Mouse (Mus musculus) cerebellum, adult 2 months (tissue): ENCODE data around the gene Car9. TPM values are rescaled to one million over a fixed set of nuclear protein-coding genes. Genes with fewer than 3 reads are reported as not detected.

Experiments used
- DNase-seq, 2 experiments: peaks; one replicate each; pipeline ENCODE4 v3.0.0; 2021
- H3K27ac ChIP-seq: fragments of 200-500 bp; 2 replicates; pipeline ENCODE4 v1.5.1; 2012; ENCODE audit warnings: low read length, control low read depth, inconsistent platforms; ENCODE audit not compliant: insufficient read depth
- H3K27me3 ChIP-seq: fragments of 200-500 bp; 2 replicates; pipeline ENCODE4 v1.6.1; 2012; ENCODE audit warnings: inconsistent platforms, mild to moderate bottlenecking, low read length, moderate library complexity; ENCODE audit not compliant: control insufficient read depth, insufficient read depth
- H3K4me1 ChIP-seq: fragments of 200-500 bp; 2 replicates; pipeline ENCODE4 v1.6.1; 2011; ENCODE audit warnings: low read length; ENCODE audit not compliant: control insufficient read depth, insufficient read depth
- H3K4me3 ChIP-seq: fragments of 200-500 bp; replicated peaks from 2 replicates; pipeline ENCODE3; 2011; ENCODE audit warnings: mild to moderate bottlenecking, low read depth, low read length, control low read depth; ENCODE audit not compliant: insufficient read depth
- CTCF ChIP-seq: fragments of 200-500 bp; IDR thresholded peaks from 2 replicates; pipeline ENCODE4 v1.5.1; 2011; ENCODE audit warnings: low read depth, mild to moderate bottlenecking, control low read depth, low read length, moderate library complexity, borderline replicate concordance; ENCODE audit not compliant: insufficient read depth
- POLR2A ChIP-seq: fragments of 200-500 bp; IDR thresholded peaks from 2 replicates; pipeline ENCODE4 v1.6.1; 2011; ENCODE audit warnings: low read length, control low read depth, borderline replicate concordance; ENCODE audit not compliant: insufficient read depth
- WGBS: fragments of 180-500 bp; shearing (Covaris S2); methylation state at CpG from one replicate; pipeline ENCODE4 v1.1.7; 2018; 5-methylcytosine and 5-hydroxymethylcytosine counted together
- polyA plus RNA-seq: library from polyadenylated mRNA; depleted of rRNA; stranded (reverse); fragments of >200 nt; gene quantifications from 2 replicates; pipeline ENCODE4 v1.2.3, GENCODE M21; 2012; rRNA removed

Gene Car9
- polyA plus RNA-seq, 1 experiment, result 15.8 TPM

DNA sequence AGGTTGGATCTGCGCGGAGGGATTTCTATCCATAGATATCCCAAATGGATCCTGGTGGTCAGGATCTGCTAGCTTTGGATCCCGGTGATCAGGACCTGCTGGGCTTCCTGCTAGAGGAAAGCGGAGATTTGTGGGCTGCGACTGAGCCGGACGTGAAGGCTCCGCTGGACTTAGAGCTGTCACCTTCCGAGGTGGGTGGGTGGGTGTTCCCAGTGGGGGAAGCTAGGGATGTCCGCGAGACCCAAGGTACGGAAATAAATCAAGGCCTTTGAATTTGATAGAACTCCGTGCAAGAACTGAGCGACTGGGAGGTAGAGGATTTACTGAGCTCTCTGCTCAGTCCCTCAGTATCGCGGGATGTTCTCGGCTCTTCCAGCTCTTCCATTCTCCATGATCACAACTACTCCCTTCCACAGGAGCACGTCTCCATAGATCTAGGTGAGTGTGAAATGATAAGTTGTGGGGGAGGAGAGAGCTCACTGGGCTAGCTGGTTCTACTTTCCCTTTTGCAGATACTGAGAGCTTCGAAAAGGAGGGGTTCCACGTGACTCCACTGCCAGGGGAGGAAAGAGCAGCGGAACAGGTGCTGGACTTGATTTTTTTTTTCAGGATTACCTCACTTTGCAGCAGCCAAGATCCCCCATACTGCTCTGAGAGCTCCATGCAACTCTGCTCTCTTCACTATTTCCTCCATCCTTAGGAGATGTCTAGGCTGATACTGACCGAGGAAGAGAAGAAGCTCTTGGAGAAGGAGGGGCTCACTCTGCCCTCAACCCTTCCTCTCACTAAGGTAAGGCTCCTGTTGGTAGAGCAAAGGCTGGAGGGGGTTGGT is 56.2 kb downstream of the Car9 start:
- Histone ChIP-seq H3K27me3 (no peaks in the 10 kb centered on the region), H3K4me1 (peaks cover 19% of the 10 kb centered on the region), H3K4me3 (peak overlapping the region; percentile 86), H3K27ac (peak overlapping the region; percentile 33; the same call in 1 of the 2 replicates)
- DNase-seq, result no peak
- WGBS, result 3% methylated on average over 22 of the region's 22 CpGs
- no peak for TF ChIP-seq POLR2A
- TF ChIP-seq CTCF, result no peak

Other genes starting within 250 kb of the Car9 start
- gene Atp8b5, start 239.8 kb upstream of the Car9 start, polyA plus RNA-seq, result 1.0 and 1.4 TPM in 2 replicates
- 63.0 and 65.8 TPM in 2 replicates for gene Rusc2, start 125.0 kb upstream of the Car9 start, polyA plus RNA-seq
- gene Fam166b, start 77.8 kb upstream of the Car9 start, polyA plus RNA-seq, result 0.87 and 2.0 TPM in 2 replicates
- 51.2 and 56.3 TPM in 2 replicates for gene Tesk1, start 65.0 kb upstream of the Car9 start, polyA plus RNA-seq
- gene Cd72, start 52.3 kb upstream of the Car9 start, polyA plus RNA-seq, result 0.74 and 0.84 TPM in 2 replicates
- gene Sit1, start 23.2 kb upstream of the Car9 start, polyA plus RNA-seq, result not detected in 2 replicates
- gene Ccdc107, start 14.1 kb upstream of the Car9 start, polyA plus RNA-seq, result 133 and 137 TPM in 2 replicates
- gene Arhgef39, start 7.3 kb upstream of the Car9 start, polyA plus RNA-seq, result 2.8 and 3.2 TPM in 2 replicates
- gene Tpm2, start 16.8 kb downstream of the Car9 start, polyA plus RNA-seq, result 18.0 and 21.1 TPM in 2 replicates
- gene Creb3, start 55.4 kb downstream of the Car9 start, polyA plus RNA-seq, result 70.4 and 71.2 TPM in 2 replicates
- 48.8 and 53.9 TPM in 2 replicates for gene Tln1, start 55.7 kb downstream of the Car9 start, polyA plus RNA-seq
- gene Rgp1, start 71.7 kb downstream of the Car9 start, polyA plus RNA-seq, result 30.3 and 39.2 TPM in 2 replicates
- gene Gba2, start 71.9 kb downstream of the Car9 start, polyA plus RNA-seq, result 79.8 and 80.0 TPM in 2 replicates
- gene Msmp, start 77.5 kb downstream of the Car9 start, polyA plus RNA-seq, result not detected in 2 replicates
- gene Npr2, start 125.0 kb downstream of the Car9 start, polyA plus RNA-seq, result 140 and 145 TPM in 2 replicates
- gene Spag8, start 146.6 kb downstream of the Car9 start, polyA plus RNA-seq, result 3.8 and 5.7 TPM in 2 replicates
- gene Hint2, start 149.5 kb downstream of the Car9 start, polyA plus RNA-seq, result 94.3 and 99.6 TPM in 2 replicates
- 21.2 and 21.8 TPM in 2 replicates for gene Tmem8b, start 162.0 kb downstream of the Car9 start, polyA plus RNA-seq
- gene Fam221b, start 162.2 kb downstream of the Car9 start, polyA plus RNA-seq, result 0.77 and 1.0 TPM in 2 replicates
- not detected in 2 replicates for gene Olfr70, start 193.8 kb downstream of the Car9 start, polyA plus RNA-seq
- not detected in 2 replicates for gene Olfr71, start 203.3 kb downstream of the Car9 start, polyA plus RNA-seq
- gene Hrct1, start 220.2 kb downstream of the Car9 start, polyA plus RNA-seq, result 1.6 and 1.9 TPM in 2 replicates
- gene Spaar, start 223.1 kb downstream of the Car9 start, polyA plus RNA-seq, result 0.76 and 0.88 TPM in 2 replicates